Mouse (Mus musculus) spleen, adult 2 months (tissue): ENCODE measurements around the gene Shank2. TPM values are rescaled to one million over a fixed set of nuclear protein-coding genes. Genes with fewer than 3 reads are reported as not detected.

Experiments
- DNase-seq, 2 experiments: peaks; one replicate each; pipeline versions ENCODE4 v3.0.0 to v3.0.0-alpha.2; 2012 to 2021; ENCODE audit warnings: low spot score in 2 of 2, low read depth in 1 of 2
- H3K27ac ChIP-seq: fragments of 200-500 bp; 2 replicates; pipeline ENCODE4 v1.5.1; 2012; ENCODE audit warnings: low read length, inconsistent platforms; ENCODE audit not compliant: insufficient read depth
- H3K27me3 ChIP-seq: fragments of 200-500 bp; 2 replicates; pipeline ENCODE4 v1.6.1; 2012; ENCODE audit warnings: mild to moderate bottlenecking, moderate library complexity, low read length, inconsistent platforms; ENCODE audit not compliant: control insufficient read depth, insufficient read depth
- H3K36me3 ChIP-seq: fragments of 200-500 bp; 2 replicates; pipeline ENCODE4 v1.6.1; 2012; ENCODE audit warnings: mild to moderate bottlenecking, low read length, inconsistent platforms; ENCODE audit not compliant: control insufficient read depth, insufficient read depth
- H3K4me1 ChIP-seq: fragments of 200-500 bp; 2 replicates; pipeline ENCODE4 v1.6.1; 2011; ENCODE audit warnings: inconsistent platforms; ENCODE audit not compliant: control insufficient read depth, insufficient read depth, insufficient read length
- H3K4me3 ChIP-seq: fragments of 200-500 bp; 2 replicates; pipeline ENCODE4 v1.5.1; 2011; ENCODE audit warnings: mild to moderate bottlenecking, inconsistent platforms; ENCODE audit not compliant: insufficient read depth, insufficient read length; ENCODE audit errors: extremely low read depth
- CTCF ChIP-seq: fragments of 200-500 bp; IDR thresholded peaks from 2 replicates; pipeline ENCODE4 v1.5.1; 2011; ENCODE audit warnings: mild to moderate bottlenecking, inconsistent platforms; ENCODE audit not compliant: insufficient read depth, insufficient read length, insufficient replicate concordance; ENCODE audit errors: extremely low read depth
- POLR2A ChIP-seq: fragments of 200-500 bp; IDR thresholded peaks from 2 replicates; pipeline ENCODE4 v1.6.1; 2011; ENCODE audit warnings: low read depth, low read length, inconsistent platforms
- WGBS: fragments of 180-500 bp; shearing (Covaris S2); methylation state at CpG from one replicate; pipeline ENCODE4 v1.1.7; 2018; 5-methylcytosine and 5-hydroxymethylcytosine counted together
- polyA plus RNA-seq: library from polyadenylated mRNA; depleted of rRNA; stranded (reverse); fragments of >200 nt; gene quantifications from 2 replicates; pipeline ENCODE4 v1.2.3, GENCODE M21; 2012

Gene Shank2
- polyA plus RNA-seq, 1 experiment: 0.13 TPM

DNA sequence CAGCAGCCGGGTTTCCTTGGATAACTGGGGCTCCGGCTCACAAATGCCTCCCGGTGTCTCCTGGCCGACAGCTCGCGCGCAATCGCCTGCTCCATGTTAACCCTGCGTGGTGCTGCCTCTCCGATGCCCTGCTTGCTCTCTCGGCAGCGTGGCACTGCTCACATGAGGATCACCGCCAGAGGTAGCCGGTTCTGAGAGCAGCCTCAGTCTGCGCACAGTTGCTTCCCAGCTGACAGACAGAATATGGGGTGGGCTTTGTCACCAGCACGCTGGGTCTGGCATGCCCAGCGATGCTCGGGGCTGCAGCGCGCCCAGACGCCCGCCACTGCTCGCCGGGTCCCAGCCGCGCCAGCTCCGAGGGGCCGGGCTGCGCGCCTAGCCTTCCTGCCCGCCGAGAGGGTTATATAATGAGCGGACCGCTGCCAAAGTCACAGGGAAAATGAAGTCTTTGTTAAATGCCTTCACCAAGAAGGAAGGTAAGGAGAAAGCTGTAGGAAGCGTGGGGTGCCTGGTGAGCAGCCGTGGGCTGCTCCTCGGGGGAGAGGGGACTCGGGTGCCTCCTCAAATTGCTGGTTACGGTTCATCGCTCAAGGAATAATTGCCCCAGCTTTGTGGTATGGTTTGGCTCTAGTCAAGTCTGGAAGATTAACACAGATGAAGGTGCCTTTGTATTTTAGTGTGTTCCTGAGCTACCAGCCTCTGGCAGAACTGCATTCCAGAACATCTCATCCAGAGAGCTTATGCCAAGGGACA lies 173.9 kb downstream of the Shank2 start:
- no peaks in the 10 kb centered on the region for H3K27me3 ChIP-seq
- WGBS: 10% methylated on average over 40 of the region's 40 CpGs
- H3K36me3 ChIP-seq: no peaks in the 10 kb centered on the region
- no peak overlapping the region for H3K27ac ChIP-seq
- H3K4me3 ChIP-seq: no peak overlapping the region
- TF ChIP-seq CTCF (no peak), POLR2A (no peak)
- no peaks in the 10 kb centered on the region for H3K4me1 ChIP-seq
- DNase-seq: no peak

DNA sequence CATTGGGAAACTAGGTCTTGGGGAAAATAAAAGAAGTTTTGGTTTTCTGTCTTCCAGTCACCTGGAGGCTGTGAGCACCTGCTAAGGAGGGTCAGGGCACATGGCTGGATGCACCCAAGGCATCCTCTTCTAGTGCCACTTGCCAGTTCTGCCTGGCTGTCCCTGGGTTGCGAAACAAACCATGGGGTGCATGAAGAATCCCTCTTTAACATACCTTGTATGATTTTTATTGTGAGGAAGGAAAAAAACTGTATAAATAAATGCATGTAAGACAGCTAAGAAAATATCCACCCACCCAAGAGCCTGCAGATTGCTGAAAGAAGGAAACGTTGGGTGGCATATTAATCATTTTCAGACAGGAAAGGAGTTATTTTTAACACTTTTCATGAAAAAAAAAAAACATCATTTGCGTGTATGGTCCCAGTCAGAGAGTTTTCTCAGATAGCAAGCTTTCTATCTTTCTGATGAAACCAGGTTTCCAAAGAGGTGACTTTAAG lies 174.6 kb downstream of the Shank2 start:
- DNase-seq: no peak
- Histone ChIP-seq H3K4me3 (no peak overlapping the region), H3K4me1 (no peaks in the 10 kb centered on the region), H3K27ac (no peak overlapping the region), H3K36me3 (no peaks in the 10 kb centered on the region), H3K27me3 (no peaks in the 10 kb centered on the region)
- no peak for TF ChIP-seq CTCF
- no peak for TF ChIP-seq POLR2A
- 24% methylated on average over 3 of the region's 3 CpGs for WGBS

- H3K4me1 ChIP-seq: no peaks in the 10 kb centered on the region
- H3K4me3 ChIP-seq: no peak overlapping the region
- no peak overlapping the region for H3K27ac ChIP-seq
- no peaks in the 10 kb centered on the region for H3K27me3 ChIP-seq
- H3K36me3 ChIP-seq: no peaks in the 10 kb centered on the region
- WGBS: 93% methylated on average over 6 of the region's 6 CpGs
- DNase-seq: no peak
- TF ChIP-seq POLR2A (no peak), CTCF (no peak)
Measured at GRCm38 (mm10) chr7:144179436-144179835, 177.7 kb downstream of the Shank2 start.

DNA sequence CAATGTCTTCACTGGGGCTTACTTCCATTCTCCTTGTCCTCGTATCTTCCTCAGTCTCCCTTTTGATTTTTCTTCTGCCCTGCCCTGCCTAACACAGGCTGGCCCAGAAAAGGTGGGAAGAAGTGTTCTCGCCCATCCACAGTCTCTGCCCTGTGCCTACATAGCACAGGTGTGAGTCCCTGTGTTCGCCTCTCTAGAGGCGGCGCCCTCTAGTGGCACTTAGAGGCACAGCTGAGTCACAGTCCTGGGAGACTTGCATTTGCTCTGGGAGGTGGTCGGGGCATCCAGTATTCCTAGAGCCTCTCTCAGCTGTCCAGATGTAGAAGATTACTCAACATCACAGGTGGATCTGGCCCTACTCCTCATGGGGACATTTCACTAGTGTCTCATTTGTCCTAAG lies 179.2 kb downstream of the Shank2 start:
- Histone ChIP-seq H3K4me1 (no peaks in the 10 kb centered on the region), H3K4me3 (no peak overlapping the region), H3K27ac (no peak overlapping the region), H3K27me3 (no peaks in the 10 kb centered on the region), H3K36me3 (no peaks in the 10 kb centered on the region)
- peak in 1 of 2 experiments; percentile 24 for DNase-seq
- 19% methylated on average over 6 of the region's 6 CpGs for WGBS
- TF ChIP-seq POLR2A: no peak
- TF ChIP-seq CTCF: peak; percentile 59; the same call in 1 of the 2 replicates

DNA sequence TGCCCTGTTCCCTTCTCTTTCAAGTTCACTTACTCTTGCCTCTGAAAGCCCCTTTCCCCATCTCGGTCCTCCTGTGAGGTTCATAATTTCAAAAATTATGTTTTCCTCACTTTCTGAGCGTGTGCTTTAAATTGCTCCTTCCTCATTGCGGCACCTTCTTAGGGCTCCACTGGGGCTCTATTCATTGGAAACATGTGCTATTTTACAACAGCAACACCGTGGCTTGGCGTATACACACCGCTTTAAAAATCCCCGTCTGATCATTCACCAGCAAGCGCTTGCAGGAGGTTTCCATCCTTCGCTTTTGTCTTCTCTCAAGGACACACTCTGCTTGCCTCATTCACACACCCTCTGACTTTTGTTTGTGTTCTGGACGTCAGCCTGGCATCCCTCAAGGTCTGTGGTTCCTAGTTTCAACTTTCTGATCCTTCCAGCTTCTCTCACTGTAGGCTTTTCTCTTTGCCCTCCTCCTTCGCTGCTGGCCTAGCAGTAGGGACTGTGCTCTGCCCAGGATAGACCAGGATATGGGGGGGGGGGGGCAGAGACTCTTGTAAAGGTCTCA lies 186.2 kb downstream of the Shank2 start:
- Histone ChIP-seq H3K4me3 (no peak overlapping the region), H3K4me1 (no peaks in the 10 kb centered on the region), H3K27ac (no peak overlapping the region), H3K36me3 (no peaks in the 10 kb centered on the region), H3K27me3 (no peaks in the 10 kb centered on the region)
- DNase-seq: no peak
- no peak for TF ChIP-seq POLR2A
- no peak for TF ChIP-seq CTCF
- WGBS: 76% methylated on average over 11 of the region's 11 CpGs

- DNase-seq: no peak
- Histone ChIP-seq H3K27me3 (no peaks in the 10 kb centered on the region), H3K27ac (no peak overlapping the region), H3K4me3 (no peak overlapping the region), H3K4me1 (no peaks in the 10 kb centered on the region), H3K36me3 (no peaks in the 10 kb centered on the region)
- WGBS: 73% methylated on average over 4 of the region's 4 CpGs
- TF ChIP-seq CTCF: no peak
- no peak for TF ChIP-seq POLR2A
Measured at GRCm38 (mm10) chr7:144189446-144189845, 187.7 kb downstream of the Shank2 start.

- no peaks in the 10 kb centered on the region for H3K4me1 ChIP-seq
- H3K27me3 ChIP-seq: no peaks in the 10 kb centered on the region
- no peak overlapping the region for H3K4me3 ChIP-seq
- no peaks in the 10 kb centered on the region for H3K36me3 ChIP-seq
- no peak overlapping the region for H3K27ac ChIP-seq
- TF ChIP-seq CTCF: no peak
- TF ChIP-seq POLR2A: no peak
- no peak for DNase-seq
- WGBS: 90% methylated on average over 2 of the region's 2 CpGs
Measured at GRCm38 (mm10) chr7:144198491-144198890, 196.8 kb downstream of the Shank2 start.
